Mouse (Mus musculus): ENCODE data around the gene Sik2. TPM values are rescaled to one million over a fixed set of nuclear protein-coding genes. Genes with fewer than 3 reads are reported as not detected.

The Sik2 gene
- polyA plus RNA-seq, 1 experiment from 2014 or later, result 17.3 TPM

- ATAC-seq (no peak), DNase-seq (ENCODE audit: low read depth, low spot score) (no peak)
- TF ChIP-seq CTCF (IDR thresholded peaks at IDR 0.05), result peak; percentile 31
- in situ Hi-C loops (cut with MboI; ENCODE audit: low pct_unique_long_range_greater_than_20kb), result loop anchor here (25.0 kb wide), 1 partner anchor 260 kb away; the partner anchor contains the start of gene Colca2
- peaks cover 33% of the 10 kb centered on the region for H3K27me3 ChIP-seq
- ChIA-PET POLR2A (no interaction called here), CTCF (interaction anchor here (1.0 to 1.3 kb wide), 2 partner anchors 9 kb away, joined by 3 to 5 read pairs; no protein-coding TSS in a partner anchor)
Observed at GRCm38 (mm10) chr9:51026952-51027351, 18.1 kb upstream of the Sik2 start.

GRCm38 (mm10) chr9:51021123-51021795, 12.4 kb upstream of the Sik2 start:
- no peak for TF ChIP-seq CTCF (IDR thresholded peaks at IDR 0.05)
- DNase-seq (ENCODE audit: low read depth, low spot score) (no peak), ATAC-seq (no peak)
- H3K27me3 ChIP-seq, result peaks cover 22% of the 10 kb centered on the region
- in situ Hi-C loops (cut with MboI; ENCODE audit: low pct_unique_long_range_greater_than_20kb), result loop anchor here (25.0 kb wide), 1 partner anchor 334 kb away; no protein-coding TSS in a partner anchor
- ChIA-PET CTCF (no interaction called here), POLR2A (no interaction called here)

- CTCF ChIA-PET, result no interaction called here
- in situ Hi-C loops (cut with MboI; ENCODE audit: low pct_unique_long_range_greater_than_20kb), result loop anchor here (25.0 kb wide), 1 partner anchor 333 kb away; no protein-coding TSS in a partner anchor
- POLR2A ChIA-PET, result no interaction called here
- DNase-seq (ENCODE audit: low read depth, low spot score) (no peak), ATAC-seq (no peak)
- H3K27me3 ChIP-seq, result peaks cover 22% of the 10 kb centered on the region
- no peak for TF ChIP-seq CTCF (IDR thresholded peaks at IDR 0.05)
Observed at GRCm38 (mm10) chr9:51020351-51020750, 11.5 kb upstream of the Sik2 start.

GRCm38 (mm10) chr9:51019670-51020069, 10.8 kb upstream of the Sik2 start:
- POLR2A ChIA-PET, result no interaction called here
- in situ Hi-C loops (cut with MboI; ENCODE audit: low pct_unique_long_range_greater_than_20kb), result loop anchor here (25.0 kb wide), 1 partner anchor 332 kb away; no protein-coding TSS in a partner anchor
- CTCF ChIA-PET, result no interaction called here
- ATAC-seq (no peak), DNase-seq (ENCODE audit: low read depth, low spot score) (no peak)
- TF ChIP-seq CTCF (IDR thresholded peaks at IDR 0.05), result no peak
- H3K27me3 ChIP-seq, result peaks cover 22% of the 10 kb centered on the region

- DNase-seq (ENCODE audit: low read depth, low spot score), result no peak
- CTCF ChIA-PET, result no interaction called here
Observed at GRCm38 (mm10) chr9:51015732-51016131, 6.9 kb upstream of the Sik2 start.

GRCm38 (mm10) chr9:51013644-51014043, 4.8 kb upstream of the Sik2 start:
- ATAC-seq (no peak), DNase-seq (ENCODE audit: low read depth, low spot score) (no peak)
- CTCF ChIA-PET, result no interaction called here
- POLR2A ChIA-PET, result interaction anchor here (0.6 kb wide), 1 partner anchor 158 kb away, joined by 5 read pairs; no protein-coding TSS in a partner anchor
- in situ Hi-C loops (cut with MboI; ENCODE audit: low pct_unique_long_range_greater_than_20kb), result loop anchor here (25.0 kb wide), 1 partner anchor 326 kb away; no protein-coding TSS in a partner anchor
- no peak for TF ChIP-seq CTCF (IDR thresholded peaks at IDR 0.05)
- H3K27me3 ChIP-seq, result peaks cover 7% of the 10 kb centered on the region

More at GRCm38 (mm10) chr9:51015732-51016131, 6.9 kb upstream of the Sik2 start:
- in situ Hi-C loops (cut with MboI; ENCODE audit: low pct_unique_long_range_greater_than_20kb), result loop anchor here (25.0 kb wide), 1 partner anchor 328 kb away; no protein-coding TSS in a partner anchor
- H3K27me3 ChIP-seq, result peaks cover 15% of the 10 kb centered on the region
- no peak for ATAC-seq
- POLR2A ChIA-PET, result no interaction called here
- TF ChIP-seq CTCF (IDR thresholded peaks at IDR 0.05), result no peak

- ChIA-PET POLR2A (no interaction called here), CTCF (no interaction called here)
- no peak for TF ChIP-seq CTCF (IDR thresholded peaks at IDR 0.05)
- in situ Hi-C loops (cut with MboI; ENCODE audit: low pct_unique_long_range_greater_than_20kb), result loop anchor here (5.0 to 25.0 kb wide), 2 partner anchors 157 to 322 kb away; no protein-coding TSS in a partner anchor
- H3K27me3 ChIP-seq, result no peaks in the 10 kb centered on the region
- ATAC-seq, result no peak
- DNase-seq (ENCODE audit: low read depth, low spot score), result no peak
Observed at GRCm38 (mm10) chr9:51009656-51009950, 730 bp upstream of the Sik2 start.

GRCm38 (mm10) chr9:51008068-51008840, 619 bp downstream of the Sik2 start:
- TF ChIP-seq CTCF (IDR thresholded peaks at IDR 0.05), result no peak
- H3K27me3 ChIP-seq, result no peaks in the 10 kb centered on the region
- in situ Hi-C loops (cut with MboI; ENCODE audit: low pct_unique_long_range_greater_than_20kb), result loop anchor here (5.0 to 25.0 kb wide), 2 partner anchors 156 to 321 kb away; no protein-coding TSS in a partner anchor
- DNase-seq (ENCODE audit: low read depth, low spot score), result no peak
- ATAC-seq, result peak; percentile 49
- ChIA-PET POLR2A (interaction anchor here (0.9 kb wide), 1 partner anchor 159 kb away, joined by 4 read pairs; no protein-coding TSS in a partner anchor), CTCF (interaction anchor here (0.9 to 3.0 kb wide), 5 partner anchors 10 to 160 kb away, joined by 3 to 33 read pairs (median 3); no protein-coding TSS in a partner anchor)

- no peak for TF ChIP-seq CTCF (IDR thresholded peaks at IDR 0.05)
- in situ Hi-C loops (cut with MboI; ENCODE audit: low pct_unique_long_range_greater_than_20kb), result loop anchor here (5.0 to 25.0 kb wide), 2 partner anchors 155 to 320 kb away; no protein-coding TSS in a partner anchor
- DNase-seq (ENCODE audit: low read depth, low spot score) (no peak), ATAC-seq (no peak)
- CTCF ChIA-PET, result interaction anchor here (0.9 to 3.0 kb wide), 6 partner anchors 10 to 159 kb away, joined by 3 to 33 read pairs (median 3); no protein-coding TSS in a partner anchor
- H3K27me3 ChIP-seq, result no peaks in the 10 kb centered on the region
- POLR2A ChIA-PET, result interaction anchor here (0.9 kb wide), 1 partner anchor 158 kb away, joined by 4 read pairs; no protein-coding TSS in a partner anchor
Observed at GRCm38 (mm10) chr9:51007726-51008067, 1.2 kb downstream of the Sik2 start.

GRCm38 (mm10) chr9:51006846-51007245, 2.0 kb downstream of the Sik2 start:
- TF ChIP-seq CTCF (IDR thresholded peaks at IDR 0.05), result peak; percentile 75
- ChIA-PET CTCF (interaction anchor here (0.6 to 3.0 kb wide), 11 partner anchors 9 to 234 kb away, joined by 3 to 33 read pairs (median 3); no protein-coding TSS in a partner anchor), POLR2A (no interaction called here)
- in situ Hi-C loops (cut with MboI; ENCODE audit: low pct_unique_long_range_greater_than_20kb), result loop anchor here (5.0 to 25.0 kb wide), 2 partner anchors 155 to 320 kb away; no protein-coding TSS in a partner anchor
- no peak for ATAC-seq
- H3K27me3 ChIP-seq, result no peaks in the 10 kb centered on the region
- no peak for DNase-seq (ENCODE audit: low read depth, low spot score)
